Mouse (Mus musculus): ENCODE results near the gene Wnk4. TPM values are rescaled to one million over a fixed set of nuclear protein-coding genes. Genes with fewer than 3 reads are reported as not detected.
A peak's percentile ranks its signal among the peaks of the same experiment; 100 is the strongest.
"Not testable (repeated sequence)": the region's sequence is repeated elsewhere in the genome, so short reads cannot be mapped to it uniquely, and the experiment has no call there.

Wnk4 gene
- total RNA-seq, 2 experiments from 2014 or later: 0.23 to 0.26 TPM

DNA sequence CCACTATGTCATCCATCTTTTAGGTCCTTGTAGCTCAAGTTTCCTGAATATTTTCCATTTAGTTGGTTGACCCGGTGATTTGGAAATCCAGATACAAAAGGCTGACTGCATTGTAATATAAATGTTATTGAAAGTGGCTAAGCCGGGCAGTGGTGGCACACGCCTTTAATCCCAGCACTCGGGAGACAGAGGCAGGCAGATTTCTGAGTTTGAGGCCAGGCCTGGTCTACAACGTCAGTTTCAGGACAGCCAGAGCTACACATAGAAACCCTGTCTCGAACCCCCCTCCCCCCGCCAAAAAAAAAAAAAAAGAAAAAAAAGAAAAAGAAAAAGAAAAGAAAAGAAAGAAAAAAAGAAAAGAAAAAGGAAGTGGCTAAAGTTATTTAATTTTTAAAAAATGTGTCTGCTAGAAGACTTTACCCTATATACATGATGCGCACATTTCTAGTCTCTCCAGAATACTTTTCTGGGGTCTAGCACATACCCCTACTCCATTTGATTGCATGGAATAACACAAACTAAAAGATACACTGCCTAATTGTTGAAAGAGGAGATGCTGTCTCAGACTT is 54.8 kb downstream of the Wnk4 start:
- DNase-seq (ENCODE audit: low spot score): no peak

DNA sequence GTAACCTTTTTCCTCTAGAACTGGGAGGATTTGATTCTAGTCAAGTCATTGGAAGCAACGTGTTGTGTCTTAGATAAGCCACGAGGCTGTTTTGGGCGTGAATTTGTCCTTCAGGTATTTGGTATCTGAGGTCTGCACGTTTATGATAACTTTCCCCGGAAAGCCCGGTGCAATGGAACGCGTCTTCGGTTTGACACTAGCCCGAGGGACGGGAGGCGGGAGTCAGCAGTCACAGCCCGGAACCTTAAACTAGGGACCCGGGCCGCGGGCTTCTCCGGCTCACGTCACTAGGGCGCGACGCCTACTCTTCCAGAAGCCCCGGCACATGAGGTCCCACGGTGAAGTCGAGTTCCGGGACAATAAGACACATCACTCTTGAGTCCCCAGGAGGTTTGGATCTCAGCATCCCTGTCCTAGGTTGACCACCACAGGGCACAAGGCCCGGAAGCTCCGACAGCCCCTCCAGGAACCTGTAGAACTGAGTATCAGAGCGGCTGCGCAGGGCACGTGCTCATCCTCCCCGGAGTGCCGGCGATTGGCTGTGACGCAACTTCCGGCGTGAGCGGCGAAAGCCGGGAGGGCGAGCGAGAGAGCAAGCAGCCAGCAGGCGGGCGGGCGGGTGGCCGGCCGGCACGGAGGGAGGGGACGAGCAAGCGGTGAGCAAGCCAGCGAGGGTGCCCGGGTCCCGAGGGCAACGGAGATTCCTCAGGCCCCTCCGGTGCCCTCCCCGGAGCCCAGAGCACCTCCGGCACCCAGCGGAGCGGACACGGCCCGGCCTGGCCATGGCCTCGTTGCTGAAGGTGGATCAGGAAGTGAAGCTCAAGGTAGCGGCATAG is 55.5 kb downstream of the Wnk4 start, which contains the start of gene Psme3:
Gene Psme3, plus strand, starts transcription at position 549 of the 836 bp plus-strand sequence.
- peak; percentile 93 for DNase-seq (ENCODE audit: low spot score)

DNA sequence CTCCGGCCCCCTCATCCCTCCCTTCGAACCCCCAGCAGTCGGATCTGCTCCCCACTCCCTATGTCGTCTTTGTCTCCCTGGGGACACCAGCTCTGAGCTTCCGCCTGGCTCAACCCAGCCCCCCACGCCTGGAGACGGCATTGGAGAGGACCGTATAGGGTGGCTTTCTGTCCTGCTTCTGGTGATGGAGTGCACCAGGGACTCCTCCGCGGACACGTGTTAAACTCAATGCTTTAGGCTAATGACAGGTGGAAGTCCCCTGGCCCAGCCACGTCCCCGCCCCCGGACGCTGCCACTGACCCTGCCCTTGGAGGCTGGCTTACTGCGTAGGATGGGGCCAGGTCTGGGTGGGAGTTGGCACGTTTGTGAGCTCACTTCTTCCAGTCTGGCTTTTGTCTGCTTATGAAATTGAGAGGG is 56.1 kb downstream of the Wnk4 start:
- DNase-seq (ENCODE audit: low spot score): peak; percentile 13

DNA sequence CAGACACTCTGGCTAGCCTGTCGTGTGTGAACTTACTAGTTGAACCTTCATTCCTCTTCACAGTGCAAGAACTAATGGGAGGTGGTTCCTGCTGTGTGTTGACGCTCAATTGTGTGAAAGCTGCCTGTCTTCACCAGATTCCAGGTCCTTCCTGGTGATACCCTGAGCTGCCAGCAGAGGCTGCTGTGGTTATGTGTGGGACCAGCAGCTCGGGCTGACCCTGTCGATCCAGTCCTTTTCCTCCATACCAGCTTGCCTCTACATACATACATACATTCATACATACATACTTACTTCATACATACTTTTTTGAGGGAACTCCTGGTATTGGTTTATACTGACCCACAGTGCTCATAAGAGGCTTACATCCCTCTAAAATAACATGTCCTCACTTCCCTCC is 63.2 kb downstream of the Wnk4 start:
- DNase-seq (ENCODE audit: low spot score): peak; percentile 69

DNA sequence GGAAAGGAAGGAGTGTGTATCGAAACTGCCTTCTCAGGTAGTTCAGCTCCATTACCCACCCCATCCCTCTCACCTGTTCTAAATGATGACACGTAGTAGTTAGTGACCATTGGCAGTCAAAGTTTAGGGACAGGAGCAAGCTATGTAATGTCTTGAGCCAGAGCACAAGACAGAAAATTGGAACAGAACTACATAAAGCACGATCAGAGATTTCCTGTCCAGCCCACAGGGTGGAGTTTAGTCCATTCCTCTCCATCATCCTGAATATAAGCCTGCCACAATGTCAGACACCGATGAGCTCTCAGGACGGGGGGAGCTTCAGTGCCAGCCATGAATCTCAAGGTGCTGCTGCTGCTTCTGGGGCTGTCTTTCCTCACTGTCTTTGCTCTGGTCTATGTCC is 64.4 kb downstream of the Wnk4 start, which contains the start of gene Aoc2:
Gene Aoc2, plus strand, starts transcription at position 301 of the 400 bp plus-strand sequence.
- no peak for DNase-seq (ENCODE audit: low spot score)

DNA sequence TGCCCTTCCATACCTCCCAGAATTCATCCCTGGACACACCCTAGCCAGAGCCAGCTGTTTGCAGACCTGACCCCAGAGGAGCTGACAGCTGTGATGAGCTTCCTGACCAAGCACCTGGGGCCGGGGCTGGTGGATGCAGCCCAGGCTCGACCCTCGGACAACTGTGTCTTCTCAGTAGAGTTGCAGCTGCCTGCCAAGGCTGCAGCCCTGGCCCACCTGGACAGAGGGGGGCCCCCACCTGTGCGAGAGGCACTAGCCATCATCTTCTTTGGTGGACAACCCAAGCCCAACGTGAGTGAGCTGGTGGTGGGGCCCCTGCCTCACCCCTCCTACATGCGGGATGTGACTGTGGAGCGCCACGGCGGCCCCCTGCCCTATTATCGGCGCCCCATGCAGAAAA is 64.8 kb downstream of the Wnk4 start:
- not testable (repeated sequence) for DNase-seq (ENCODE audit: low spot score)

DNA sequence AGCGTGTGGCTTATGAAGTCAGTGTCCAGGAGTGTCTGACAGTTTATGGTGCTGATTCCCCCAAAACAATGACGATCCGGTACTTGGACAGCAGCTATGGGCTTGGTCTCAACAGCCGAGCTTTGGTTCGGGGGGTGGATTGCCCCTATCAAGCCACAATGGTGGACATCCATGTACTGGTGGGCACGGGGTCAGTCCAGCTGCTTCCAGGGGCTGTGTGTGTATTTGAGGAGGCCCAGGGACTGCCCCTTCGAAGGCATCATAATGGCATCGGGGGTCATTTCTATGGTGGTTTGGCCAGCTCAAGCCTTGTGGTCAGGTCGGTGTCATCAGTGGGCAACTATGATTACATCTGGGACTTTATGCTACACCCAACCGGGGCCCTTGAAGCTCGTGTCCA is 65.8 kb downstream of the Wnk4 start:
- DNase-seq (ENCODE audit: low spot score): no peak

Other genes starting within 250 kb of the Wnk4 start
- 1 to 10 TPM; 3.9 TPM for gene Naglu, start 190.6 kb upstream of the Wnk4 start, total RNA-seq (2021)
- under 1 TPM; 0.16 to 0.33 TPM for gene Hsd17b1, start 182.2 kb upstream of the Wnk4 start, total RNA-seq (2021)
- gene Coasy, start 178.0 kb upstream of the Wnk4 start, total RNA-seq (2021): 1 to 10 TPM; 7.3 to 7.7 TPM
- 10 to 100 TPM; 12.3 to 14.4 TPM for gene Mlx, start 173.3 kb upstream of the Wnk4 start, total RNA-seq (2021)
- 1 to 10 TPM; 1.7 to 2.0 TPM for gene Psmc3ip, start 165.1 kb upstream of the Wnk4 start, total RNA-seq (2021)
- gene Retreg3, start 140.7 kb upstream of the Wnk4 start, total RNA-seq (2021): 10 to 100 TPM; 27.1 to 30.4 TPM
- gene Tubg1, start 140.6 kb upstream of the Wnk4 start, total RNA-seq (2021): 10 to 100 TPM; 24.7 to 26.2 TPM
- gene Tubg2, start 104.7 kb upstream of the Wnk4 start, total RNA-seq (2021): 1 to 10 TPM; 2.7 to 3.3 TPM
- gene Cntnap1, start 90.0 kb upstream of the Wnk4 start, total RNA-seq (2021): 1 to 10 TPM in 1 of 2 experiments, under 1 TPM in 1; 0.82 to 1.2 TPM
- gene Plekhh3, start 89.2 kb upstream of the Wnk4 start, total RNA-seq (2021): 10 to 100 TPM; 19.4 to 24.2 TPM
- not detected for gene Ccr10, start 85.1 kb upstream of the Wnk4 start, total RNA-seq (2021)
- 10 to 100 TPM; 25.3 to 26.3 TPM for gene Ezh1, start 34.1 kb upstream of the Wnk4 start, total RNA-seq (2021)
- gene Ramp2, start 14.5 kb upstream of the Wnk4 start, total RNA-seq (2021): 10 to 100 TPM; 30.1 to 31.0 TPM
- gene Vps25, start 6.9 kb upstream of the Wnk4 start, total RNA-seq (2021): 10 to 100 TPM; 46.1 to 46.8 TPM
- gene Cntd1, start 18.4 kb downstream of the Wnk4 start, total RNA-seq (2021): under 1 TPM; 0.31 to 0.37 TPM
- 10 to 100 TPM; 71.2 to 81.6 TPM for gene Coa3, start 18.5 kb downstream of the Wnk4 start, total RNA-seq (2021)
- gene Becn1, start 41.7 kb downstream of the Wnk4 start, total RNA-seq (2021): 10 to 100 TPM; 85.6 to 95.6 TPM
- gene Psme3, start 55.6 kb downstream of the Wnk4 start, total RNA-seq (2021): 10 to 100 TPM; 66.4 to 81.3 TPM
- gene Aoc2, start 64.5 kb downstream of the Wnk4 start, total RNA-seq (2021): 1 to 10 TPM; 1.0 to 1.1 TPM
- 1 to 10 TPM; 5.3 to 9.6 TPM for gene Aoc3, start 70.0 kb downstream of the Wnk4 start, total RNA-seq (2021)
- not detected for gene G6pc, start 107.0 kb downstream of the Wnk4 start, total RNA-seq (2021)
- 10 to 100 TPM; 22.8 to 25.7 TPM for gene Aarsd1, start 157.0 kb downstream of the Wnk4 start, total RNA-seq (2021)
- gene Gm27029, start 164.2 kb downstream of the Wnk4 start, total RNA-seq (2021): 1 to 10 TPM; 5.5 to 6.8 TPM
- gene Rundc1, start 164.5 kb downstream of the Wnk4 start, total RNA-seq (2021): 1 to 10 TPM; 7.5 to 7.7 TPM
- gene Ptges3l, start 164.8 kb downstream of the Wnk4 start, total RNA-seq (2021): 10 to 100 TPM; 74.3 to 82.6 TPM
- 10 to 100 TPM; 33.9 to 45.4 TPM for gene Rpl27, start 181.7 kb downstream of the Wnk4 start, total RNA-seq (2021)
- gene Ifi35, start 187.8 kb downstream of the Wnk4 start, total RNA-seq (2021): 1 to 10 TPM; 8.6 to 8.7 TPM
- gene Rnd2, start 204.4 kb downstream of the Wnk4 start, total RNA-seq (2021): 1 to 10 TPM; 2.5 to 4.2 TPM
- 10 to 100 TPM; 10.8 to 16.1 TPM for gene Vat1, start 205.7 kb downstream of the Wnk4 start, total RNA-seq (2021)

All from gastrocnemius, adult 18-20 months (tissue).